Mouse (Mus musculus) lung, postnatal 14 days (tissue): ENCODE results near the gene Dglucy.
"Not testable (repeated sequence)": the region's sequence is repeated elsewhere in the genome, so short reads cannot be mapped to it uniquely, and the experiment has no call there.

Experiments used
- DNase-seq: peaks from one replicate; pipeline ENCODE4 v3.0.0; 2021

Dglucy gene

GRCm38 (mm10) chr12:100781428-100782120 lies 2.7 kb downstream of the Dglucy start:
- no peak for DNase-seq

GRCm38 (mm10) chr12:100784152-100784551 lies 5.3 kb downstream of the Dglucy start:
- no peak for DNase-seq

GRCm38 (mm10) chr12:100785344-100785743 lies 6.5 kb downstream of the Dglucy start:
- no peak for DNase-seq

GRCm38 (mm10) chr12:100789981-100790550 lies 11.2 kb downstream of the Dglucy start:
- no peak for DNase-seq

- DNase-seq: no peak
These were observed 12.6 kb downstream of the Dglucy start for GRCm38 (mm10) chr12:100791425-100791824.

GRCm38 (mm10) chr12:100794450-100795230 lies 15.8 kb downstream of the Dglucy start:
- no peak for DNase-seq

GRCm38 (mm10) chr12:100795390-100796036 lies 16.7 kb downstream of the Dglucy start:
- no peak for DNase-seq

GRCm38 (mm10) chr12:100803391-100803790 lies 24.5 kb downstream of the Dglucy start:
- not testable (repeated sequence) for DNase-seq

GRCm38 (mm10) chr12:100807280-100807679 lies 28.4 kb downstream of the Dglucy start:
- DNase-seq: no peak

GRCm38 (mm10) chr12:100808609-100809280 lies 29.9 kb downstream of the Dglucy start:
- no peak for DNase-seq

- DNase-seq: no peak
These were observed 31.7 kb downstream of the Dglucy start for GRCm38 (mm10) chr12:100810542-100810941.

- no peak for DNase-seq
These were observed 35.0 kb downstream of the Dglucy start for GRCm38 (mm10) chr12:100813901-100814300.

GRCm38 (mm10) chr12:100814671-100815070 lies 35.8 kb downstream of the Dglucy start:
- no peak for DNase-seq

GRCm38 (mm10) chr12:100816906-100817305 lies 38.0 kb downstream of the Dglucy start:
- DNase-seq: no peak

- DNase-seq: no peak
These were observed 41.1 kb downstream of the Dglucy start for GRCm38 (mm10) chr12:100819965-100820364.

GRCm38 (mm10) chr12:100831021-100831420 lies 52.2 kb downstream of the Dglucy start:
- no peak for DNase-seq

- no peak for DNase-seq
These were observed 52.9 kb downstream of the Dglucy start for GRCm38 (mm10) chr12:100831629-100832325.

- no peak for DNase-seq
These were observed 58.4 kb downstream of the Dglucy start for GRCm38 (mm10) chr12:100837208-100837607.

- DNase-seq: no peak
These were observed 60.3 kb downstream of the Dglucy start for GRCm38 (mm10) chr12:100839079-100839600.

- no peak for DNase-seq
These were observed 61.1 kb downstream of the Dglucy start for GRCm38 (mm10) chr12:100839926-100840325.

GRCm38 (mm10) chr12:100841211-100841792 lies 62.4 kb downstream of the Dglucy start:
- DNase-seq: peak; percentile 89
